Mouse (Mus musculus) midbrain, postnatal 0 days (tissue): ENCODE data around the gene Zfp593. TPM values are rescaled to one million over a fixed set of nuclear protein-coding genes. Genes with fewer than 3 reads are reported as not detected.
A peak's percentile ranks its signal among the peaks of the same experiment; 100 is the strongest.

Experiments used
- ATAC-seq: fragments of 200-750 bp; cut with Nextera tagmentation; 2 replicates; pipeline ENCODE4 v1.8.0; 2017; ENCODE audit warnings: moderate number of reproducible peaks, mild to moderate bottlenecking, moderate TSS enrichment, moderate library complexity; ENCODE audit not compliant: low FRiP score
- DNase-seq: peaks from one replicate; pipeline ENCODE4 v3.0.0-alpha.2; 2015; ENCODE audit warnings: low spot score
- H3K27ac ChIP-seq: fragments of 300-500 bp; sonication (generic); 2 replicates; pipeline ENCODE4 v1.5.1; 2014; ENCODE audit warnings: low read depth, mild to moderate bottlenecking, low read length, mixed read lengths
- H3K27me3 ChIP-seq: fragments of 300-500 bp; sonication (generic); 2 replicates; pipeline ENCODE4 v1.6.1; 2014; ENCODE audit warnings: low read length, control low read depth, mixed read lengths; ENCODE audit not compliant: insufficient read depth
- H3K36me3 ChIP-seq: fragments of 300-500 bp; sonication (generic); 2 replicates; pipeline ENCODE4 v1.6.1; 2014; ENCODE audit warnings: low read length, control low read depth, mixed read lengths; ENCODE audit not compliant: insufficient read depth
- H3K4me1 ChIP-seq: fragments of 300-500 bp; sonication (generic); 2 replicates; pipeline ENCODE4 v1.6.1; 2014; ENCODE audit warnings: mild to moderate bottlenecking, control low read depth, antibody characterized with exemption, low read length, mixed read lengths; ENCODE audit not compliant: insufficient read depth
- H3K4me2 ChIP-seq: fragments of 300-500 bp; sonication (generic); 2 replicates; pipeline ENCODE4 v1.6.1; 2014; ENCODE audit warnings: low read depth, mild to moderate bottlenecking, low read length, mixed read lengths; ENCODE audit not compliant: poor library complexity, severe bottlenecking
- H3K4me3 ChIP-seq: fragments of 300-500 bp; sonication (generic); 2 replicates; pipeline ENCODE4 v1.5.1; 2014; ENCODE audit warnings: low read depth, mild to moderate bottlenecking, low read length, moderate library complexity
- H3K9ac ChIP-seq: fragments of 300-500 bp; sonication (generic); replicated peaks from 2 replicates; pipeline ENCODE4 v1.6.1; 2014; ENCODE audit warnings: mild to moderate bottlenecking, low read length, moderate library complexity, mixed read lengths; ENCODE audit not compliant: poor library complexity, severe bottlenecking
- H3K9me3 ChIP-seq: fragments of 300-500 bp; sonication (generic); 2 replicates; pipeline ENCODE4 v1.6.1; 2016; ENCODE audit warnings: low read length, control low read depth
- CTCF ChIP-seq: IDR thresholded peaks from 2 replicates; pipeline ENCODE4 v1.5.1; 2016; ENCODE audit warnings: antibody characterized with exemption, mild to moderate bottlenecking
- WGBS: fragments of 180-500 bp; shearing (Covaris S2); extraction: QIAGEN DNeasy Blood & Tissue Kit; methylation state at CpG from one replicate; pipeline ENCODE4 v1.1.7; 2014; 5-methylcytosine and 5-hydroxymethylcytosine counted together
- polyA plus RNA-seq: library from polyadenylated mRNA; unstranded; fragments of >200 nt; fragmentation: Nextera tagmentation; extraction: Ambion mirVana; gene quantifications from 2 replicates; pipeline ENCODE4 v1.2.1, GENCODE M21; 2015
- total RNA-seq: library from RNA; depleted of rRNA; stranded (reverse); fragments of >200 nt; gene quantifications from 2 replicates; pipeline ENCODE4 v1.2.3, GENCODE M21; 2014

Gene Zfp593
- total and polyA plus RNA-seq, 2 experiments from 2014 or later, result 9.2 to 15.4 TPM

GRCm38 (mm10) chr4:134287575-134288025 lies 42.2 kb upstream of the Zfp593 start, which contains the start of gene Pdik1l:
Gene Pdik1l (minus strand): TSS chr4:134287895.
- H3K36me3 ChIP-seq, result peaks cover 16% of the 10 kb centered on the region
- WGBS, result under 1% methylated on average over 38 of the region's 43 CpGs
- DNase-seq, result peak; percentile 88
- H3K27ac ChIP-seq, result peak within 1 kb of the TSS; percentile 100
- no peak for TF ChIP-seq CTCF
- H3K4me2 ChIP-seq, result peak within 1 kb of the TSS; percentile 78
- H3K4me1 ChIP-seq, result no peaks in the 10 kb centered on the region
- peak within 1 kb of the TSS; percentile 71 for H3K4me3 ChIP-seq
- peak; percentile 70 for ATAC-seq
- H3K9me3 ChIP-seq, result no peaks in the 10 kb centered on the region
- H3K9ac ChIP-seq, result peak within 1 kb of the TSS; percentile 100
- no peaks in the 10 kb centered on the region for H3K27me3 ChIP-seq

GRCm38 (mm10) chr4:134287168-134287564 lies 41.8 kb upstream of the Zfp593 start:
- Histone ChIP-seq H3K4me2 (peak overlapping the region; percentile 78), H3K9me3 (no peaks in the 10 kb centered on the region), H3K27ac (peak overlapping the region; percentile 100), H3K4me1 (no peaks in the 10 kb centered on the region), H3K27me3 (no peaks in the 10 kb centered on the region), H3K36me3 (peaks cover 17% of the 10 kb centered on the region), H3K4me3 (peak overlapping the region; percentile 71), H3K9ac (peak overlapping the region; percentile 100)
- peak; percentile 59 for TF ChIP-seq CTCF
- WGBS, result under 1% methylated on average over 39 of the region's 59 CpGs
- ATAC-seq (peak; percentile 93), DNase-seq (peak; percentile 95)

GRCm38 (mm10) chr4:134286226-134287167 lies 41.1 kb upstream of the Zfp593 start:
- peak overlapping the region; percentile 71 for H3K4me3 ChIP-seq
- H3K27me3 ChIP-seq, result no peaks in the 10 kb centered on the region
- H3K4me2 ChIP-seq, result peak overlapping the region; percentile 78
- H3K27ac ChIP-seq, result peak overlapping the region; percentile 100
- ATAC-seq (no peak; the same call in 1 of the 2 replicates), DNase-seq (no peak)
- no peaks in the 10 kb centered on the region for H3K4me1 ChIP-seq
- H3K9me3 ChIP-seq, result no peaks in the 10 kb centered on the region
- H3K9ac ChIP-seq, result peak overlapping the region; percentile 100
- peaks cover 22% of the 10 kb centered on the region for H3K36me3 ChIP-seq
- 3% methylated on average over 59 of the region's 59 CpGs for WGBS
- no peak for TF ChIP-seq CTCF

- Histone ChIP-seq H3K27ac (no peak overlapping the region), H3K4me3 (no peak overlapping the region), H3K4me2 (no peak overlapping the region), H3K9ac (no peak overlapping the region), H3K27me3 (no peaks in the 10 kb centered on the region), H3K36me3 (peaks cover 22% of the 10 kb centered on the region), H3K9me3 (no peaks in the 10 kb centered on the region), H3K4me1 (no peaks in the 10 kb centered on the region)
- TF ChIP-seq CTCF, result no peak
- DNase-seq (no peak), ATAC-seq (no peak)
- WGBS, result 92% methylated on average over 2 of the region's 2 CpGs
Observed at GRCm38 (mm10) chr4:134284942-134285341, 39.5 kb upstream of the Zfp593 start.

- Histone ChIP-seq H3K4me1 (no peaks in the 10 kb centered on the region), H3K27ac (no peak overlapping the region), H3K9me3 (no peaks in the 10 kb centered on the region), H3K4me2 (no peak overlapping the region), H3K4me3 (no peak overlapping the region), H3K36me3 (peaks cover 20% of the 10 kb centered on the region), H3K27me3 (no peaks in the 10 kb centered on the region), H3K9ac (no peak overlapping the region)
- TF ChIP-seq CTCF, result no peak
- no peak for DNase-seq
- 4% methylated on average over 14 of the region's 14 CpGs for WGBS
- no peak for ATAC-seq
Observed at GRCm38 (mm10) chr4:134273417-134274345, 28.3 kb upstream of the Zfp593 start.
